Mouse (Mus musculus) kidney, postnatal 0 days (tissue): ENCODE measurements around the gene Shcbp1l. TPM values are rescaled to one million over a fixed set of nuclear protein-coding genes. Genes with fewer than 3 reads are reported as not detected.
A peak's percentile ranks its signal among the peaks of the same experiment; 100 is the strongest.

Experiments used
- ATAC-seq: fragments of 200-750 bp; cut with Nextera tagmentation; replicated peaks from 2 replicates; pipeline ENCODE4 v1.8.0; 2017; ENCODE audit warnings: low read depth, moderate number of reproducible peaks, moderate TSS enrichment, moderate library complexity; ENCODE audit not compliant: low FRiP score
- DNase-seq: peaks from one replicate; pipeline ENCODE4 v3.0.0-alpha.2; 2016; ENCODE audit warnings: low spot score
- H3K27ac ChIP-seq: fragments of 300-500 bp; sonication (generic); 2 replicates; pipeline ENCODE4 v1.5.1; 2014; ENCODE audit warnings: mild to moderate bottlenecking
- H3K27me3 ChIP-seq: fragments of 300-500 bp; sonication (generic); 2 replicates; pipeline ENCODE4 v1.6.1; 2014; ENCODE audit warnings: low read length, mixed read lengths; ENCODE audit not compliant: insufficient read depth
- H3K36me3 ChIP-seq: fragments of 300-500 bp; sonication (generic); 2 replicates; pipeline ENCODE4 v1.6.1; 2014; ENCODE audit warnings: low read length, mixed read lengths; ENCODE audit not compliant: insufficient read depth
- H3K4me1 ChIP-seq: fragments of 300-500 bp; sonication (generic); replicated peaks from 2 replicates; pipeline ENCODE4 v1.6.1; 2014; ENCODE audit warnings: antibody characterized with exemption, low read length, mixed read lengths; ENCODE audit not compliant: insufficient read depth
- H3K4me2 ChIP-seq: fragments of 300-500 bp; sonication (generic); 2 replicates; pipeline ENCODE4 v1.6.1; 2014; ENCODE audit warnings: mild to moderate bottlenecking, low read length, moderate library complexity, mixed read lengths
- H3K4me3 ChIP-seq: fragments of 300-500 bp; sonication (generic); replicated peaks from 2 replicates; pipeline ENCODE4 v1.5.1; 2014; ENCODE audit warnings: low read depth, low read length
- H3K9ac ChIP-seq: fragments of 300-500 bp; sonication (generic); 2 replicates; pipeline ENCODE4 v1.6.1; 2014; ENCODE audit warnings: low read depth, low read length
- H3K9me3 ChIP-seq: fragments of 300-500 bp; sonication (generic); replicated peaks from 2 replicates; pipeline ENCODE4 v1.6.1; 2016; ENCODE audit warnings: low read length, inconsistent platforms, mixed read lengths
- CTCF ChIP-seq: IDR thresholded peaks from 2 replicates; pipeline ENCODE4 v1.5.1; 2016; ENCODE audit warnings: antibody characterized with exemption, low read depth, mild to moderate bottlenecking, moderate library complexity
- WGBS: fragments of 180-500 bp; shearing (Covaris S2); extraction: QIAGEN DNeasy Blood & Tissue Kit; methylation state at CpG from one replicate; pipeline ENCODE4 v1.1.7; 2014; 5-methylcytosine and 5-hydroxymethylcytosine counted together
- polyA plus RNA-seq: library from polyadenylated mRNA; unstranded; fragments of >200 nt; fragmentation: Nextera tagmentation; extraction: Ambion mirVana; gene quantifications from 2 replicates; pipeline ENCODE4 v1.2.1, GENCODE M21; 2015

The Shcbp1l gene
- polyA plus RNA-seq, 1 experiment from 2014 or later = 0.39 TPM

GRCm38 (mm10) chr1:153440752-153441151 is 15.8 kb downstream of the Shcbp1l start:
- Histone ChIP-seq H3K4me1 (no peaks in the 10 kb centered on the region), H3K4me3 (no peak overlapping the region), H3K36me3 (no peaks in the 10 kb centered on the region), H3K9me3 (no peaks in the 10 kb centered on the region), H3K9ac (no peak overlapping the region), H3K27me3 (no peaks in the 10 kb centered on the region), H3K4me2 (no peak overlapping the region), H3K27ac (no peak overlapping the region)
- DNase-seq = no peak
- WGBS = 87% methylated on average over 4 of the region's 4 CpGs
- TF ChIP-seq CTCF = no peak
- ATAC-seq = no peak

- ATAC-seq (no peak), DNase-seq (no peak)
- Histone ChIP-seq H3K27me3 (no peaks in the 10 kb centered on the region), H3K9ac (no peak overlapping the region), H3K9me3 (no peaks in the 10 kb centered on the region), H3K4me2 (no peak overlapping the region), H3K4me1 (no peaks in the 10 kb centered on the region), H3K27ac (no peak overlapping the region), H3K4me3 (no peak overlapping the region), H3K36me3 (no peaks in the 10 kb centered on the region)
- no peak for TF ChIP-seq CTCF
- 83% methylated on average over 3 of the region's 3 CpGs for WGBS
Observed at GRCm38 (mm10) chr1:153441656-153442055, 16.7 kb downstream of the Shcbp1l start.

- WGBS = 73% methylated on average over 1 of the region's 1 CpGs
- H3K27me3 ChIP-seq = no peaks in the 10 kb centered on the region
- no peak overlapping the region for H3K4me3 ChIP-seq
Observed at GRCm38 (mm10) chr1:153443019-153443418, 18.1 kb downstream of the Shcbp1l start.

GRCm38 (mm10) chr1:153443632-153444031 is 18.7 kb downstream of the Shcbp1l start:
- no peak for TF ChIP-seq CTCF
- ATAC-seq = no peak
- no peak overlapping the region for H3K4me3 ChIP-seq
- H3K27me3 ChIP-seq = no peaks in the 10 kb centered on the region
- H3K27ac ChIP-seq = no peak overlapping the region
- no peak overlapping the region for H3K9ac ChIP-seq
- 82% methylated on average over 4 of the region's 4 CpGs for WGBS
- H3K9me3 ChIP-seq = no peaks in the 10 kb centered on the region
- H3K36me3 ChIP-seq = no peaks in the 10 kb centered on the region
- no peak for DNase-seq
- H3K4me1 ChIP-seq = no peaks in the 10 kb centered on the region
- no peak overlapping the region for H3K4me2 ChIP-seq

More at GRCm38 (mm10) chr1:153443019-153443418, 18.1 kb downstream of the Shcbp1l start:
- Histone ChIP-seq H3K36me3 (no peaks in the 10 kb centered on the region), H3K4me1 (no peaks in the 10 kb centered on the region), H3K4me2 (no peak overlapping the region), H3K27ac (no peak overlapping the region), H3K9ac (no peak overlapping the region), H3K9me3 (no peaks in the 10 kb centered on the region)
- TF ChIP-seq CTCF = no peak
- ATAC-seq = no peak
- DNase-seq = no peak

- 96% methylated on average over 20 of the region's 20 CpGs for WGBS
- H3K4me1 ChIP-seq = no peaks in the 10 kb centered on the region
- H3K36me3 ChIP-seq = no peaks in the 10 kb centered on the region
- DNase-seq (no peak), ATAC-seq (no peak)
- H3K4me3 ChIP-seq = no peak overlapping the region
- H3K9ac ChIP-seq = no peak overlapping the region
- H3K4me2 ChIP-seq = no peak overlapping the region
- TF ChIP-seq CTCF = peak; percentile 32; the same call in 1 of the 2 replicates
- H3K27me3 ChIP-seq = no peaks in the 10 kb centered on the region
- no peak overlapping the region for H3K27ac ChIP-seq
- no peaks in the 10 kb centered on the region for H3K9me3 ChIP-seq
Observed at GRCm38 (mm10) chr1:153446120-153446831, 21.3 kb downstream of the Shcbp1l start.

- DNase-seq (peak; percentile 42), ATAC-seq (no peak)
- peaks cover 15% of the 10 kb centered on the region; the same call in 1 of the 2 replicates for H3K36me3 ChIP-seq
- TF ChIP-seq CTCF = peak; percentile 64
- no peaks in the 10 kb centered on the region for H3K4me1 ChIP-seq
- H3K27me3 ChIP-seq = no peaks in the 10 kb centered on the region
- 70% methylated on average over 10 of the region's 10 CpGs for WGBS
- H3K27ac ChIP-seq = no peak overlapping the region
- H3K4me2 ChIP-seq = no peak overlapping the region
- H3K9ac ChIP-seq = no peak overlapping the region
- H3K9me3 ChIP-seq = no peaks in the 10 kb centered on the region
- H3K4me3 ChIP-seq = no peak overlapping the region
Observed at GRCm38 (mm10) chr1:153451237-153452154, 26.5 kb downstream of the Shcbp1l start.
